Mouse (Mus musculus): ENCODE data around the gene Spata2. TPM values are rescaled to one million over a fixed set of nuclear protein-coding genes. Genes with fewer than 3 reads are reported as not detected.

Spata2 gene
- polyA plus RNA-seq, 1 experiment from 2014 or later = 14.5 TPM

Other genes with a start within 250 kb of the Spata2 start
- 10.1 and 13.9 TPM in 2 replicates for gene B4galt5, start 143.7 kb downstream of the Spata2 start, polyA plus RNA-seq (2015; fragmentation: Nextera tagmentation; extraction: Ambion mirVana)
- 23.2 and 23.8 TPM in 2 replicates for gene Slc9a8, start 71.2 kb downstream of the Spata2 start, polyA plus RNA-seq (2015; fragmentation: Nextera tagmentation; extraction: Ambion mirVana)
- gene Rnf114, start 242 bp downstream of the Spata2 start, polyA plus RNA-seq (2015; fragmentation: Nextera tagmentation; extraction: Ambion mirVana) = 90.8 and 93.6 TPM in 2 replicates
- gene Snai1, start 45.3 kb upstream of the Spata2 start, polyA plus RNA-seq (2015; fragmentation: Nextera tagmentation; extraction: Ambion mirVana) = 72.6 and 76.0 TPM in 2 replicates
- gene Ube2v1, start 139.2 kb upstream of the Spata2 start, polyA plus RNA-seq (2015; fragmentation: Nextera tagmentation; extraction: Ambion mirVana) = 268 and 284 TPM in 2 replicates
- gene Gm20431, start 168.6 kb upstream of the Spata2 start, polyA plus RNA-seq (2015; fragmentation: Nextera tagmentation; extraction: Ambion mirVana) = 6.2 and 11.2 TPM in 2 replicates
- gene Cebpb, start 196.0 kb upstream of the Spata2 start, polyA plus RNA-seq (2015; fragmentation: Nextera tagmentation; extraction: Ambion mirVana) = 2.3 and 3.4 TPM in 2 replicates
- gene Tmem189, start 196.9 kb upstream of the Spata2 start, polyA plus RNA-seq (2015; fragmentation: Nextera tagmentation; extraction: Ambion mirVana) = 35.7 and 40.1 TPM in 2 replicates